Mouse (Mus musculus) liver, adult 2 months (tissue): ENCODE data around the gene Cep41.

Source experiments
- CTCF ChIP-seq: fragments of 200-500 bp; IDR thresholded peaks from 2 replicates; pipeline ENCODE4 v1.5.1; 2011; ENCODE audit warnings: low read depth, low read length, control low read depth
- POLR2A ChIP-seq: fragments of 200-500 bp; IDR thresholded peaks from 2 replicates; pipeline ENCODE4 v1.6.1; 2011; ENCODE audit warnings: low read length, control low read depth; ENCODE audit not compliant: insufficient read depth; ENCODE audit errors: extremely low read depth

DNA sequence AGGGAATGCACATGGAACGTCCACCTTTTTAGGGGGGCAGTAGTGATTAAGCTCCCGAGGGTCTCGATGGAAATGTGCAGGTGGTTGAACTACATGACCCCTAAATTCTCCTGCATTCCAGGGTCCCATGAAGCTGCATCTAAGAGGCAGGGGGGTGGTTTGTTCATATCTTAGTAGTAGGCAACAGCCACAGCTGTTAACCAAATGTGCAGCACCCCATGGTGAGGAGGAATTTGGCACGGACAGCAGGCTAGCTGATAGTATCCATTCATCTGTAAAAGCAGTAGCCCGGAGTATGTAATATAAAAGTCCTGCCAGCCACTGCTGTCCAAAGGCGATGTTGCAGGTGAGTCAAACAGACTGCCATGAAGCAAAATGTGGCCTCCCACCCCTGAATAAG, 48.2 kb downstream of the Cep41 start:
- TF ChIP-seq POLR2A (no peak), CTCF (no peak)
